Mouse (Mus musculus) hindbrain, postnatal 0 days (tissue): Measurements from ENCODE around the gene Rap1gap2. TPM values are rescaled to one million over a fixed set of nuclear protein-coding genes. Genes with fewer than 3 reads are reported as not detected.
A peak's percentile ranks its signal among the peaks of the same experiment; 100 is the strongest.

ENCODE experiments used
- ATAC-seq: fragments of 200-750 bp; cut with Nextera tagmentation; 2 replicates; pipeline ENCODE4 v1.8.0; 2017; ENCODE audit warnings: mild to moderate bottlenecking, moderate TSS enrichment, moderate library complexity
- DNase-seq: peaks from one replicate; pipeline ENCODE4 v3.0.0-alpha.2; 2015; ENCODE audit warnings: low spot score
- H3K27ac ChIP-seq: fragments of 300-500 bp; sonication (generic); 2 replicates; pipeline ENCODE4 v1.5.1; 2014; ENCODE audit warnings: mild to moderate bottlenecking
- H3K27me3 ChIP-seq: fragments of 300-500 bp; sonication (generic); 2 replicates; pipeline ENCODE4 v1.6.1; 2014; ENCODE audit warnings: low read length, mixed read lengths; ENCODE audit not compliant: insufficient read depth
- H3K36me3 ChIP-seq: fragments of 300-500 bp; sonication (generic); 2 replicates; pipeline ENCODE4 v1.6.1; 2014; ENCODE audit warnings: low read length, mixed read lengths; ENCODE audit not compliant: insufficient read depth
- H3K4me1 ChIP-seq: fragments of 300-500 bp; sonication (generic); 2 replicates; pipeline ENCODE4 v1.6.1; 2014; ENCODE audit warnings: antibody characterized with exemption, low read length, mixed read lengths; ENCODE audit not compliant: insufficient read depth
- H3K4me2 ChIP-seq: fragments of 300-500 bp; sonication (generic); 2 replicates; pipeline ENCODE4 v1.6.1; 2014; ENCODE audit warnings: low read depth, mild to moderate bottlenecking, low read length, moderate library complexity, mixed read lengths
- H3K4me3 ChIP-seq: fragments of 300-500 bp; sonication (generic); 2 replicates; pipeline ENCODE4 v1.5.1; 2014; ENCODE audit warnings: low read length
- H3K9ac ChIP-seq: fragments of 300-500 bp; sonication (generic); replicated peaks from 2 replicates; pipeline ENCODE4 v1.6.1; 2014; ENCODE audit warnings: mild to moderate bottlenecking, low read length, moderate library complexity, mixed read lengths
- H3K9me3 ChIP-seq: fragments of 300-500 bp; sonication (generic); 2 replicates; pipeline ENCODE4 v1.6.1; 2016; ENCODE audit warnings: low read length, mixed read lengths
- CTCF ChIP-seq: IDR thresholded peaks from 2 replicates; pipeline ENCODE4 v1.5.1; 2016; ENCODE audit warnings: antibody characterized with exemption, control low read depth, low read depth
- WGBS: fragments of 180-500 bp; shearing (Covaris S2); extraction: QIAGEN DNeasy Blood & Tissue Kit; methylation state at CpG from one replicate; pipeline ENCODE4 v1.1.7; 2014; 5-methylcytosine and 5-hydroxymethylcytosine counted together
- polyA plus RNA-seq: library from polyadenylated mRNA; unstranded; fragments of >200 nt; fragmentation: Nextera tagmentation; extraction: Ambion mirVana; gene quantifications from 2 replicates; pipeline ENCODE4 v1.2.1, GENCODE M21; 2015
- total RNA-seq: library from RNA; depleted of rRNA; stranded (reverse); fragments of >200 nt; gene quantifications from 2 replicates; pipeline ENCODE4 v1.2.3, GENCODE M21; 2014

Gene Rap1gap2
- total and polyA plus RNA-seq, 2 experiments from 2014 or later = 9.9 to 55.5 TPM

GRCm38 (mm10) chr11:74623693-74624092, 13.0 kb upstream of the Rap1gap2 start:
- Histone ChIP-seq H3K4me1 (no peaks in the 10 kb centered on the region), H3K27me3 (no peaks in the 10 kb centered on the region), H3K27ac (no peak overlapping the region), H3K4me2 (no peak overlapping the region), H3K9ac (no peak overlapping the region), H3K4me3 (no peak overlapping the region), H3K9me3 (no peaks in the 10 kb centered on the region), H3K36me3 (no peaks in the 10 kb centered on the region)
- ATAC-seq (no peak), DNase-seq (no peak)
- 68% methylated on average over 6 of the region's 6 CpGs for WGBS
- no peak for TF ChIP-seq CTCF

- no peaks in the 10 kb centered on the region for H3K9me3 ChIP-seq
- H3K4me1 ChIP-seq = no peaks in the 10 kb centered on the region
- no peak overlapping the region for H3K4me2 ChIP-seq
- no peaks in the 10 kb centered on the region for H3K36me3 ChIP-seq
- DNase-seq (no peak), ATAC-seq (no peak)
- no peak overlapping the region for H3K4me3 ChIP-seq
- no peak overlapping the region for H3K27ac ChIP-seq
- WGBS = 82% methylated on average over 8 of the region's 8 CpGs
- H3K27me3 ChIP-seq = no peaks in the 10 kb centered on the region
- no peak for TF ChIP-seq CTCF
- no peak overlapping the region for H3K9ac ChIP-seq
These were observed 11.4 kb upstream of the Rap1gap2 start for GRCm38 (mm10) chr11:74621974-74622669.

DNA sequence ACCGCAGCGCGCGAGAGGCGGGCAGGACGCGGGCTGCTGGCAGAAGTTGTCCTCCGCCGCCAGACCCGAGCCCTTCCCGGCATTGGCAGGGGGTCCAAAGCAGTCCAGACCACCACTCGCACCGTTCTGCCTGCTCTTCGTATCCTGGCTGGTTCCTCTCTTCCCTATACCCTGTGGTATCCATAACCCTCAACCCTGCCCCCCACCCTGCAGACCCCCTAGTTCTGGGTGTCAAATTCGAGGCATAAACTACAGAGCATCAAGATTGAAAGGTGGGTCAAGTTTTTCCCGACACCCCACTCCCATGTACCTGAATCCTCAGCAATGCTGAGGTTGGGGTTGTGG, 9.2 kb upstream of the Rap1gap2 start:
- Histone ChIP-seq H3K4me2 (peak overlapping the region; percentile 73), H3K4me3 (peak overlapping the region; percentile 67), H3K9me3 (no peaks in the 10 kb centered on the region), H3K36me3 (no peaks in the 10 kb centered on the region), H3K27me3 (no peaks in the 10 kb centered on the region), H3K9ac (peak overlapping the region; percentile 67), H3K4me1 (no peaks in the 10 kb centered on the region), H3K27ac (peak overlapping the region; percentile 67; the same call in 1 of the 2 replicates)
- no peak for TF ChIP-seq CTCF
- ATAC-seq = peak; percentile 48; the same call in 1 of the 2 replicates
- DNase-seq = no peak
- WGBS = 4% methylated on average over 16 of the region's 16 CpGs

DNA sequence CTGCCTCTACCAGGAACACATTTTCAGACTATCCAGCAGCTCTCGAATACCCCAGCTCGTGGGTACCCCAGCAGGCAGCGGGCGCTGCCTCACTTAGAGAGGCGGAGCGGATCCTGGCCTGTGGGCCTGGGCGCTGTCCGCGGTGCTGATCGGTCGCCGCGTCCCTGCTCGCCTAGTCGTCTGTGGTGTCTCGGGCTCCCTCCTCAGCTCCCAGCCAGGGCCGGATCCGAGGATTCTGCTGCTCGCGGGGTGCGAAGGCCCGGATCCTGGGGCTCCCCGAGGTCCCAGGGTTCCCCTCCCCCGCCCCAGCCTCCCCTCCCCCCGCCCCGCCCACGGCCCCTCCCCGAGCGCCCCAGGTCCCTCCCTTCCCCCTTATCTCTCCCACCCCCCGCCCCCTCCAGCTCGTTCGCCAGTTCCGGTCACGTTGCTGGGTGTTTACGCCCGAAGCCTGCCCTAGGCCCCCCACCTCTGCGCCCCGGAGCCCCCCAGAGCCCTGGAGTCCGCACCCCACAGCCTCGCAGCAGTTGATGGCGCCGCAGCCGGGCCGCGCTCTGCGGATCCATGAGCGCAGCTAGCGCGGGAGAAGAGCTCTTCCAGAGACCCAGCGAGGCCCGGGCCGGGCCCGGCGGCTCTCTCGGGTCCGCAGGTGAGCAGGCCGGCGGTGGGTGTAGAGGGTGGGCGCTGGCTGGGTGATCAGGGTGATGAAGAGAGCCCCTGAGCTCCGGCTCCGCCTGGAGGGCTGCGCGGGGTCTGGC, 8.7 kb upstream of the Rap1gap2 start, which contains the start of gene Ccdc92b:
Gene Ccdc92b (plus strand): TSS at position 405 of the 755 bp plus-strand sequence.
- H3K9ac ChIP-seq = peak within 1 kb of the TSS; percentile 67
- DNase-seq (peak; percentile 80), ATAC-seq (peak; percentile 88)
- no peaks in the 10 kb centered on the region for H3K9me3 ChIP-seq
- no peaks in the 10 kb centered on the region for H3K27me3 ChIP-seq
- H3K27ac ChIP-seq = peak within 1 kb of the TSS; percentile 67; the same call in 1 of the 2 replicates
- H3K4me1 ChIP-seq = no peaks in the 10 kb centered on the region
- peak within 1 kb of the TSS; percentile 67 for H3K4me3 ChIP-seq
- TF ChIP-seq CTCF = peak; percentile 28; the same call in 1 of the 2 replicates
- under 1% methylated on average over 60 of the region's 63 CpGs for WGBS
- no peaks in the 10 kb centered on the region for H3K36me3 ChIP-seq
- H3K4me2 ChIP-seq = peak within 1 kb of the TSS; percentile 73

- H3K27me3 ChIP-seq = peaks cover 9% of the 10 kb centered on the region; the same call in 1 of the 2 replicates
- WGBS = 55% methylated on average over 5 of the region's 5 CpGs
- no peak for ATAC-seq
These were observed 4.9 kb upstream of the Rap1gap2 start for GRCm38 (mm10) chr11:74615571-74615970.

DNA sequence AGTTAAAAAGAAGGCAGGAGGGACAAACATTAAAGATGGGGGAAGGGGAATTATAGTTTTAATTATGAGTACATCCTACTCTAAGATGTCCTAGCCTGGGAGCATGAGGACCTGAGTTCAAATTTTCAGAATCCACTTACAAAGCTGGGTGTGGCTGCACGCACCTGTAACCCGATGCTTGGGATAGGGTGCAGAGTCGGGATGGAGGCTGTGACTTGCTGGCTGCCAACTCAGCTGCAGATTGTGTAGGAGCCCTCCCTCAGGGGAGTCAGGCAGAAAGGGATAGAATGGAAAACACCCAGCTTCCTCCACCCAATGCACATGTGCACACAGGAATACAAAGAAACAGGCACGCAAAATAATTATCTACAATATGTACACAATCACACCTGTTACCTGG, 2.7 kb upstream of the Rap1gap2 start:
- TF ChIP-seq CTCF = no peak
- 63% methylated on average over 4 of the region's 4 CpGs for WGBS

More at GRCm38 (mm10) chr11:74615571-74615970, 4.9 kb upstream of the Rap1gap2 start:
- DNase-seq = no peak
- no peak overlapping the region for H3K4me2 ChIP-seq
- no peak overlapping the region for H3K27ac ChIP-seq
- no peak overlapping the region for H3K4me3 ChIP-seq
- H3K36me3 ChIP-seq = no peaks in the 10 kb centered on the region
- H3K9ac ChIP-seq = no peak overlapping the region
- peak; percentile 22; the same call in 1 of the 2 replicates for TF ChIP-seq CTCF
- no peaks in the 10 kb centered on the region for H3K9me3 ChIP-seq
- peaks cover under 1% of the 10 kb centered on the region; the same call in 1 of the 2 replicates for H3K4me1 ChIP-seq

More for the DNA sequence above, 2.7 kb upstream of the Rap1gap2 start:
- H3K27me3 ChIP-seq = peaks cover 17% of the 10 kb centered on the region
- DNase-seq = no peak
- ATAC-seq = no peak
- H3K9me3 ChIP-seq = no peaks in the 10 kb centered on the region
- no peak overlapping the region for H3K9ac ChIP-seq
- no peak overlapping the region for H3K4me2 ChIP-seq
- no peak overlapping the region for H3K4me3 ChIP-seq
- H3K27ac ChIP-seq = no peak overlapping the region
- peaks cover 5% of the 10 kb centered on the region; the same call in 1 of the 2 replicates for H3K4me1 ChIP-seq
- no peaks in the 10 kb centered on the region for H3K36me3 ChIP-seq
